Mouse (Mus musculus): ENCODE results near the gene Bpgm.

Bpgm gene

DNA sequence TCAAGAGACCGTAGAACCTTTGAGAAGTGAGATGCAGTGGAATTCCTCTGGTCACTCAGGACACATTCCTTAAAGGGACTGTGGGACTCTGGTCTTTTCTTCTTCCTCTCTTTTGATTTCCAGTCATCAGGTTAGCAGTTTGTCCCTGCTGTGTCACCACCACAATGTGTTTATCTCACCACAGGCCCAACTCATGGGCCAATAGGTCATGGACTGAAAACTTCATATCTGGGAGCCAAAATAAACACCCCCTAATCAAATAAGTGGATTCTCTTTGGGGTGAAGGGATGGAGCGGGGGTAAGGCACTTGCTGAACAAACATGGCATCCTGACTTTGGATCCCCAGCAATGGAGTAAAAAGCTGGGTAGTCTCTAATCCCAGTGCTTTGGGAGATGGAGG lies 52.1 kb downstream of the Bpgm start:
- no peak for DNase-seq (ENCODE audit: low read depth)

DNA sequence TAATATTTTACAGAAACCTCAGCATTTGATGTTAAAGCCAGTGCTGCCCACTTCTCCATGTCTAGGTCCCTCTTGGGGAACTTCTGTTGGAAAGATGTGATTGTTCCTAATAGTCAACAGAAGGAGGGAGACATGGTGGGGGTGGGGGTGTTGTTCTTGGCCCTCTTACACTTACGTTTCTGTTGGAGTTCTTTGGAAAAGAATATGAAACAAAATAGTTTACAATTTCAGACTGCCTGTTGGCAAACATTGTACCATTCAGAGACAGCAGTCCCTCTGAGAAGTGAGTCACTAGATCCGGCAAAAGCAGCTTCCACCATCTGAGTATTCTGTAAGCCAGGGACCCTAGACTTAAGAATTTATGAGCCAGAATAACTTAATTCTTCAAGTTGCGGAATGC lies 54.0 kb downstream of the Bpgm start:
- DNase-seq (ENCODE audit: low read depth) = peak; percentile 37

DNA sequence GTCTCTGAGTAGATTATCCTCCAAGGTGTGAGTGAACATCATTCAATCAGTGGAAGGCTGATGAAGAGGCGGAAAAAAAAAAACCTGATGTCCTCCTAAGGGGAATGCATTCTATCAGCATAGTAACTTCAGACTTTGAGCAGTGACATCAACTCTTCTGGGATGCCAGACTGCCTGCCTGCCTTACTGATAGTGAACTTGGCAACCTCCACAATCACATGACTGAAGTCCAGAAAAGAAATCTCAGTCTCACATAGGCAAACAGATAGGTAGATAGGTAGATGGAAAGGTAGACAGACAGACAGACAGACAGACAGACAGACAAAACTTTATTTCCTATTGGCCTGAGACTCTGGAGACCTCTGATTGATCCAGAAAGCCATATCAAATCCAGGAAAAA lies 57.0 kb downstream of the Bpgm start:
- no peak for DNase-seq (ENCODE audit: low read depth)

DNA sequence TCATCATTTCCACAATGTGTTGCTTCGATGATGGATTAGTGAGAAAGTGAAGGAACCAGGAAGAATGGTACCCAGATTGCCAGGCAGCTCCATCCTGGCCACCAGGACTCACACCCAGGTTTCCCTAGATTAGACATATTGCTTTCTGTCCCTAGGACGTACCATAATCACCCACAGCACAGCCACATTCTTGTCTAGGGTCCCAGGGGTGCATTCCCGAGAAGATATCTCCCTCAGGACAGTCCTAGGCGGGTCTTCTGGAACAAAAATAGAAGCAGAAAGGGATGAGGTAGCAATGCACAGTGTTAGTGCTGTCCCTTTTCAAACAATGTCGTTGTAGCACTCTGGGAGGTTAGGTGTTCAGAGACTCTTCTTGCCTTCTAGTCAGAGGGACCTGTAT lies 57.9 kb downstream of the Bpgm start:
- DNase-seq (ENCODE audit: low read depth) = no peak

DNA sequence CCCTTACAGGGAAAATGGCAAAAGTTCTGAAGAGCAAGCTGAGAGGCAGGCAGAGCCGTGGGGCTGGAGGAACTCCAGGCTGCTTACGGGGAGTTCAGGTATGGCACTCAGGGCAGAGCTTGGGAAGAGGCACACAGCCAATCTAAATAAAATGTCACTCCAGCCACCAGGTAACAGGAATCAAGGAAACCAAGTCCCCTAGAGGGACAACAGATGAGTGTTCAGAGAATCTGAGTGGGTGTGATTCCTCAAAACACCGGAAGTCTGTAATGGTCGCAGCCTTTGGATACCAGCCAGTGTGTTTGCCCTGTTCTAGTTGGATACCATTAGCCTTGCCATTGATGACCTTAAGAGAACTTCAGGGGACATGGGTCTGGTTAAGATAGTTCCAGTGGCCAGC lies 66.9 kb downstream of the Bpgm start:
- DNase-seq (ENCODE audit: low read depth) = no peak

DNA sequence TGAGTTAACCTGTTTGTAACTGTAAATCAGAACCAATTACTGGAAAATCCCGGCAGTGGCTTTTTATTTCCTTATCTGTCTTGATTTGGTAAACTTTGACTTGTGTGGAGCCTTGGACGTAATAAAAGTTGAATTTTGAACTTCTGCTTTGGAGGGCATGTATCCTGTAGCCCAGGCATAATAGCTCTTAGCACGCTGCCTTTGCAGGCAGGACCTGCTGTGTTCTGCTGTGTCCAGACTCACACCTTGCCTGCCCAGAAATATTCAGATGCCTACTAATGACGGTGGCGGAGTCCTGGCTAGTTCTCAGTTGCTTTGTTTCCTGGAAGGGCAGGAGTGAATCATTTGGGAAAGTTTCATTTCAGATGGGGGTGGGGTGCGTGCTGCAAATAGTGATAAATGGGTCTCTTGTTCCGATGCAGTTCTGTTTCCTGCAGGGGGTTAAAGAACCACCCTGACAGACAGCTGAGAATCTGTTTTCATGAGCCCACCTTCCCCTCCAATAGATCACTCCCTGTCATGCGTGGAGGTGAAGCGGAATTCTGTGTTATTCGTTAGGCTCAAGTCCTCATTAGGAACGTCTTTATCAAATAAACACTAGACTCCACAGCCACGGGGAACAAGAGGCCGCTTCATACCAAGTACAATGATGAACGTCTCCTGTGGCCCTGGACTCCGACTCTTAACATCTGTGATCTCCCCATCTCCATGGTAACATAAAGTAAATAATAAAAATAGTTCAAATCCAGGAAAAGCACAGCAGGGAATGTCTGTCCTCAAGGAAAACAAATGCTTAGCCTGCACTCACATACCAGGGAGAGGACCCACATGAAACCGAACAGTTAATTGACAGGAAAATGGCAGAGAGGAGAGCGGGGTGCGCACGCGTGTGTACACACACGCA lies 67.5 kb downstream of the Bpgm start:
- peak; percentile 24 for DNase-seq (ENCODE audit: low read depth)

DNA sequence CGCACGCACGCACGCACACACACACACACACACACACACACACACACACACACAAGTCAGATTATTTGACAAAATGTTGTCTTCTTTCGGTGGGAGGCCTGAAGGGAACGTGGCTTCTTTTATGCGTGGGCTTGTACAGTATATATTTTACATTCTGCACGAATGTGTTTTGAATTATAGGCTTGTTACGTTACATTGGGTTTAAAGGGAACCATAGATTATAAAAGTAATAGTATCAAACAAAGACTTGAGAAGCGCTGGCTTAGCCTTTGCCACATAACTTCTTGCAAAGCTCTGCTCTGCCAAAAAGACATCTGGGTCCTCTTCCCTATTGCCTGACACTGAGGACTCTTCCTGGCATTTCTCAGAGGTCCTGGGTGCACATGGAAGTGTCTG lies 68.2 kb downstream of the Bpgm start:
- DNase-seq (ENCODE audit: low read depth) = no peak

DNA sequence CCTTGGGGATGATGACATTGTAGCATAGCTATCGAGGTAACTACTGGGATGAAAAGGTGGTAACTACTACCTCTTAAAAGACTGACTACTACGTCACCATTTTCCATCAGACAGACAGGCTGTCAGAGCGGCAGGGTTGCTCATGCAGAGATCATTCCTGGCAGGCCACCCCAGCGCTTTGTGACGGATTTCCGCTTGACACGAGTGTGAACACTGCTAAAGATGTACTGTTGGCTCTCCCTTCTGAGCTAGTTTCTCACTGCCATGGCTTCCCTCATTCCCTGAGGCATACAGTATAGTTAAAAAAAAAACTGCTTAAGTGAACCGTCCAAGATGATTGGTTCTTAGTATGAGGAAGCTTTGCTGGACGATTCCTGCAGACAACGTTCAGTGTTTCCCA lies 69.3 kb downstream of the Bpgm start:
- no peak for DNase-seq (ENCODE audit: low read depth)

DNA sequence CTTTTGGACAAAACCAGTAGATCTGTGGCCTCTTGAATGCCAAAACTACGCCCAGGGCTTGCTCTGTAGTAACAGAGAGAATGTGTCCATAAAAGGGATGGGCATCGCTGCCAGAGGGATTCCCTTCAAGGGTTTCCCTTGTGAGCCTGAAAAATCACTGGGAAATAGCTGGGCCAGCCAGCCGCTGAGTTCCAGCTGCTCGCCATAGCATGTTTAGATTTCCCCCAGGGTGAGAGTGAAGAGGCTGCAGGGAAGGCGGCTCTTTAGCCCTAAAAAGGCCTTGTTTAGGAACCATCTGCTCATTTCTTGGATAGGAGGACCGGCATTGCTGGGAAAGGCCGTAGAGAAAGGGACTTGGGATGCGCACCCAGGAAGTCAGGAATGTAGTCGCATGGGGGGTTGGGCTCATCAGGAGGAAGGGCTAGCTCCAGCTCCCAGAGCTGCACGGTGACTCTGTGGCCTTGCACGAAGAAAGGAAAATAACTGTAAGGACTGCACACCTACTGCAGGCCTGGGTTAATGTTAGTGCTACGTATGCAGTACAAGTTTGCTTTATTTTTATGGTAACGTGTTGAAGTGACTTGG lies 72.5 kb downstream of the Bpgm start:
- DNase-seq (ENCODE audit: low read depth) = no peak

DNA sequence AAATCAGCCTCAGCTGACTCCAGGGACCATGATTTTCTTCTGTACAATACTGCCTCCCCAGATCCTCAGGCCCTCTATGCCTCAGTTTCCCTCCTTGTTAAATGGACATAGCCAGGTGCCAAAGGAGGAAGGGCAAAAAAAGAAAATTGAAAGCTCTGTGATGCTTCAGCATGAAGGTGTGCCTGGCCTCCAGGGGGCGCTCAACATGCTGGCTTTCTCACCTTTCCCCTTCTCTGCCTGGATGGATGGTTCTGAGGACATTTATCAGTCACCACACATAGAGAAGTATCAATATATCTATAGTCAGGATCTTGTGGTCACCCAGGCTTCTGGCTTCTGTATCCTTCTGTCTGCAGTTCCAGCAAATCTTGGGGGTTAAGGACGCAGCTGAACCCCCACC lies 73.0 kb downstream of the Bpgm start:
- no peak for DNase-seq (ENCODE audit: low read depth)

DNA sequence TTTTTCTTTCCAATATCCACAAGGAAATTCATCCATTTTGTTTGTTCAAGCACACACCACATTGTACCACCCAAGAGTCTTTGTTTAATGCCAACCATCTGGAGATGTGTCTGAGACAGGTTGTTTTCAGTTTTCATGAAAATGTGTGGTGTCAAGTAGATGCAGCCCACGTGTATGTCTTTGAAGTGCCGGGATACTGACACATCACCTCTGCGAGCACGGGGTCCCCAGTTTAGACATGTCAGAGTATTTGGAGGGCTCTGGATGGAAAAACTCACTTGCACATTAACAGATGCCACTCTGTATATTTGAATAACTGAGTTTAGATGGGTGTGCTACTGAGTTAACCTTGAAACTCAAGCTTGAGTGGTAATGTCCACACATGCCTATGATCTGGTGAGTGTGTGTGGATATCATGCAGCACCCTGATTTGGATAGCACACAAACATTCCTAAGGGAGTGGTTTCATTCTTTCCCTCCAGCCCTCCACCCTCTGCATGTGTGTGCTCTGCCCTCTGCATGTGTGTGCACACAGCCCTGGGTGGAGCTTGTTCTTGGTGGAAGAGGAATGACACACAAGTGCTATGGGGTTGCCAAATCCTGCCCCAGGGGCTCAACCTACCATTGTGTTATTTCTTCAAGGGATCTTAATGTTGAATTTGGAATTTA lies 76.6 kb downstream of the Bpgm start:
- DNase-seq (ENCODE audit: low read depth) = no peak

DNA sequence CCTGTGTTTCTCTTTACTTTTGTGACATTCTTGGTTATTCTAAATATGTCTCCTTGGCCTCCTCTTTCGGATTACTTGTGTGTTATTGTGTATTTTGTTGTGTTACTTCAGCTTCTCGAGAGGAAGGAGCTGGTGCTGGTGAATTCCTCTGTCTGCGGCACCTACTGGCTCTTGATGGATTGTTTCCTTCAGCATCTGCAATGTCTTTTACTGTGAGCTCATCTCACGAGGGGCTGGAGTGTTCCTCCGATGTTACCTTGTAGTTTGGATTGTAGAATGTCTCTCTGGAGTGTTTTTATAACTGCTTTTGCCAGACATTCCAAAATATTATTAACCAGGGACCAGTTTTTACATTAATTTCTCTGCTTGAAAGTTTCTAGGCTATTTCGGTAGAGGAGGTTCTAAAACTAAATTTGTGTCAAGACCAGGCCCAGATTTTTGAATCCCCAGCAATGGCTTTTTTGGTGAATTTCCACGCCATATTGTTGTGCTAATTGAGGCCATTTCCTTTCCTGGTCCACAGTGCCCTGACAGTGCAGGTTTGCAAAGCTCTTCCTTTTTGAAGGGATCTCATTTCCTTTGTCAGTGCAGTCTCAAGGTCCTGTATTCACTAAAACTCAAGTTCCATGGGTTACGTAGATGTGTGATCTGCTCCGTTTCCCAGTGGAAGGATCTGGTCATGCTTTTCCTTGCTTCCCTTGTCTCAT lies 78.4 kb downstream of the Bpgm start:
- DNase-seq (ENCODE audit: low read depth) = no peak

All from fibroblast of lung, adult 2 months (primary cell).